Mouse (Mus musculus): ENCODE measurements around the gene Cetn4.

The Cetn4 gene

DNA sequence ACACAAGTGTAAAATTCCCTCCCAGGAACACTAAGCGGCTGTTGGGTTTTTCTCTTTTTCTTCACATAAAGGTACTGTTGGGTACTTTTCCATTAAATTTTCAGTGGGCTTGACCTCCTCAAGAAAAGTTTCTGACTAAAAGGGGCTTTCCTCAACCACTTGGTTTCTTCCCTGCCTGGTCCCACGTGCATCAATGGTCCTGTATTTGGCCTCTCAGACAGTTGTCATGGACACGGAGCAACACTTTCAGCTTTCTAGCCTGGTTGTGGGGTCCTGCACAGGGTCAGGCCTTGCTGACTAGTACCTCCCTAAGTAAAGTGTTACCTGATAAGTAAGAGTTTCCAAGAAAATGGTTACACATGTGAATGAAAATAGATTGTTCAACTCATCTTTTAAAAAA, 13.0 kb downstream of the Cetn4 start:
- DNase-seq: no peak

GRCm38 (mm10) chr3:37292654-37293053, 19.9 kb downstream of the Cetn4 start:
- no peak for DNase-seq

- DNase-seq: no peak
Observed at GRCm38 (mm10) chr3:37291929-37292328, 20.6 kb downstream of the Cetn4 start.

DNA sequence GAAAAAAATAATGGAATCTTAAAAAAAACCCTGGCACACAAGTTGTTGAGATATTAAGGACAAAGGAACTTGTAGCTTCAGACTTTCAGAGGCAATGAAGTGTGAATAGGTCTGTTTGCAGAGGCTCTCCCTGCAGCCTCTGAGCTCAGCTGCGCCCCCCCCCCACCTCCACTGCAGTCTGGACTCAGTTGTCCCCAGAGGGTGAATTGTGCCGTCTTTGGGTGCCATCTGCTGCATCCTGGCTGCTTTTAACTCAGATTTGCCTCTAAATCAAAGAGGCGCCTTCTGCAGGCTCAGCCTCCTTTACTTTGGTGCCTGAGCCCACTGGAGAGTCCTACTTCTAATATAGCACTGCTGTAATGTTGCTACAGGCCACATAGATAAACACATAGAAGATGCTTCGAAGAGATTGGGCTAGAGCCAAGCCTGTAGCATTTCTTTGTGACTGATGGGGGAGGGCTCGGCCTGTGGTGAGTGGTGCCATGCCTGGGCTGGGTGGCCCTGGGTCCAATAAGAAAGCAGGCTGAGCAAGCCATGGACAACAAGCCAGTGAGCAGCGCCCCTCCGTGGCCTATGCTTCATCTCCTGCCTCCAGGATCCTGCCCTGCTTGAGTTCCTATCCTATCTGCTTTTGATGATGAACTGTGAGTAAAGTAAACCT, 21.5 kb downstream of the Cetn4 start:
- DNase-seq: no peak

- DNase-seq: no peak
Observed at GRCm38 (mm10) chr3:37289237-37289636, 23.3 kb downstream of the Cetn4 start.

DNA sequence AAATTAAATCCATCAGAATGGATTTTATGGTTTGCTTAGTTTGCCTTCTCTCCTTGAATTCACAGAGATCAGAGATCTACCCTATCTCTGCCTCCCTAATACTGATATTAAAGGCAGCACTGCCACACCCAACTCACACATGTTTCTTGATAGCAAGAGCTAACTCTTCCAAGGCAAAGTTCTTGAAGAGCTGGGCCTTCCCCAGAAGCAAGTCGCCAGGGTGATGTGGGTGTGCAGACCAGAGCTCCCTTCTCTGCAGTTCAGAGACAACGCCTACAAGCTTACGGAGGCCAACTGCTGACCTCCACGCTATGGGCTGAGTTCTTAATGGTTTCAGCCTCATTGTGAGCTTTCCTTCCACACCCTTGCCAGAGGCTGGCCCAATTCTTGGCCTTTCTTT, 29.3 kb downstream of the Cetn4 start:
- peak; percentile 37 for DNase-seq

GRCm38 (mm10) chr3:37282299-37282922, 30.1 kb downstream of the Cetn4 start:
- no peak for DNase-seq

GRCm38 (mm10) chr3:37280871-37281270, 31.6 kb downstream of the Cetn4 start:
- DNase-seq: no peak

DNA sequence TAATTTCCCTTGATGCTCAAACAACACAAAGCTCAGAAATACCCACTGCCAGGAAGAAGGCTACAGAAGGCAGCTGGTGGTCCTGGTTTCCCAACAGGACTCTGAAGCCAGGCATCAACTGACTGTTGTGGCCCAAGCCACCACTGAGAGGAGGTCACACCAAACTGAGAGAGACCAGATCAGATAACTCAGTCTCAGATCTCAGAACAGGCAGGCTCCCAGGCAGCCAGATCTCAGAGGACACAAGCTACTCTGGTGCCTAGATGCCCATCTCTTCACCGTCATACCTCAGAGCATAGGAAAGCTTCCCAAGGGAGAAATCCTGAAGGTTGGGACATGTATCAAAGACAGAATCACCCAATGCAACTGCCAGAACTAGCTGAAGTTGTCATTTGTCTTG, 32.3 kb downstream of the Cetn4 start:
- no peak for DNase-seq

- DNase-seq: peak; percentile 53
Observed at GRCm38 (mm10) chr3:37274661-37275060, 37.8 kb downstream of the Cetn4 start.

- DNase-seq: no peak
Observed at GRCm38 (mm10) chr3:37273092-37273491, 39.4 kb downstream of the Cetn4 start.

DNA sequence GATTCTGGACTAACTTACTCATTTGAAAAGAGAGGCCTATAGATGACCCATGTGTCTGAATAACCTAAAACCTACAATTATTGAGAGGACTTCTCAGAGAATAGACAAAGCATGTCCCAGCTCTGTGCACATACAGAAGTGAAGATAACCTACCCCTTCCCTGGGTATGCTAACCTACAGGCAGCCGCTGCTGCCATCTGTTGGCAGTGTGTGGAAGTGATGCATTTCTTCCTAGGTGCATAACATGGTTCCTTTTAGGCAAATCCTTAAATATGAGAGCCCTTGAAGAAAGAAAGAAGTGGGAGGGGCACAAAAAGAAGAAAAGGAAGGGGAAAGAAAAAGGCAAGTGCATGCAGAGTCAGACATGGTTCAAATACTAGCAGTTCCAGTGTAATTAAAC, 41.3 kb downstream of the Cetn4 start:
- DNase-seq: peak; percentile 66

DNA sequence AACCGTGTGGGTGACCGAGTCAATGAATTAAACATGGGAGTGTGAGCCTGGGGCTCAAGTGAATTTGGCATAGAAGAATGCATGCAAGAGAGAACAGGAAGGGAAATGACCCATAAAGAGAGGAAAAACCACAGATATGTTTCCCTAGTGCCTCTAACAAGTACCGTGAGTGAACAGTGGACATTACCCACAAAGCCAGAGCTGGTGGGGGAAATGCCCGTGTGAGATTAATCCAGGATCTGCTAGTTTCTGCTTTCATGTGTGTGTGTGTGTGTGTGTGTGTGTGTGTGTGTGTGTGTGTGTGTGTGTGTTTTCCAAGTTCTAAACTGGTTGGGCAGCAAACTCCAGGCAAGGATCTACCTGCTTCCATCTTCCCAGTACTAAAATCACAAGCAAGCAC, 42.6 kb downstream of the Cetn4 start:
- no peak for DNase-seq

DNA sequence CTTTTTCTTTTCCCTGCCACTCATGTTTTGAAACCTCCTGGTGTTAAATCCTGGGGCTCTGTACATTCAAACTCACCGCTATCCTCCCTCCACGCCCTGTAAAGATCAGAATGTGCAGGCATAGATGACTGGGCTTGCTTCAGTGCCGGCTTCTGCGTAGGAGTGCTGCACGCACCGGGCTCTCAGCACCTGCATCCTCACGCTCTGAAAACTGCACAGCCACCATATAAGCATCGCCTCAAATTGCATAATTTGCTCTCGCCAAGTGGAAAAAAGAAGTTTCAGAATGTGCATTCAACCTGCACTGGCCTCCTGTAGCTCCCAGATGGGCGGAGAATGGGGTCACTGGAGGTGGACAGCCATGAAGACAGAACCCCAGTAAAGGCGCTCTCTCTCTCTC, 44.2 kb downstream of the Cetn4 start:
- DNase-seq: no peak

DNA sequence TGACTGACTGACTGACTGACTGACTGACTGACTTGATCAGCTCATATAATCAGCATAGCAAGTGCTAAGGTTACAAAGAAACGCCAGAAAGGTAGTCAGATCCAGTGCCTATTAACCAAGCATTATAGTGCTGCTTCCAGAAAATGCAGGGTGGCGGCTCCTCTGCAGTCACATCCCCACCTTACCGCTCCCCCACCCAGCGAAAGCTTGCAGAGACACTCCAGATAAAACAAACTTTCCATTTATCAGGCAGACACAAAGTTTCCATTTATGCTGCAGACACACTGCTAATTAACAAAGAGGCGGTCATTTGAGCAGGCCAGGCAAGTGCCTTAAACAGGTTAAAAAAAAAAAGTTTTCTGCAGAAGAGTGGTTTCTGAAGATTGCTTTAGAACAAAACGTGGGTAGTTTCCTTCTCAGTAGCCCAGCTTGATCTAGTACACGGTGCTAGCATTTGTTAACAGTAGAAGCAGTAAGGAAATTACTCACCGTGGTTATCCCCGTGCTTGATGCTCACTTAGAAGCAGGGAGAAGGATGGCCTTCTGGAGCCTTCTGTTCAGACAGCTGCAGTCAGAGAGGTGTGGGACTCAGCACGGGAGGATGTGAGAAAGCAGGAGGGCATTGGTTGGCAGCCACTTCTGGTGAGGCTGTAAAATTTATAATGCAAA, 53.0 kb downstream of the Cetn4 start:
- DNase-seq: peak; percentile 62

DNA sequence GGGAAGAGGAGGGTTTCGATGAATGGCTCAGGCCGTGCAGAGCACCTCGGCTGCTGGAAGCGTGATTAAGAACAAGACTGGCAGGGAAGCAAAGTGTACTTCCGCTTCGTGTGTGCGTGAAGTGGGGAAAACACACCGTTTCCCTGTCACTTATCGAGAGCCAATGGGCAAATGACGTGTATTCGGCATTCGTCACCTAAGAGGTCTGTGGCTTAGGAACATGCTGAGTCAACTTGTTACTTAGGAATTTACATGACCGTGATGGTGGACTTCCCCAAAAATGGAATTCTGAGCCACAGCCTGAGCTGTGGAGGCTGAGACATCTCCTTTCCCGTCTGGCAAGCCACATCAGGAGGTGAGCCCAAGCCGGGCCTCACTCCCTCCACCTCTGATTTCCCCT, 54.7 kb downstream of the Cetn4 start:
- no peak for DNase-seq

Measured in liver (tissue).